ENCODE assay signal across 19 mouse cellular contexts in genomic region chr9:59062409-59062808, GRCm38 (mm10). TPM values are rescaled to one million over a fixed set of nuclear protein-coding genes. Genes with fewer than 3 reads are reported as not detected.
DNase-seq lines count a peak whose midpoint lies in the region; ATAC-seq lines count a peak whose summit lies in the region.
"Had no signal": no experiment of that assay in that cellular context is flagged by ENCODE, and none has a peak within 500 bp of the region (broad histone marks: within the 10 kb centered on the region; RNA-seq: fewer than 3 reads in every experiment).

No protein-coding gene starts in this region.

- H3K27ac ChIP-seq in heart, embryonic 16.5 days (ENCODE audit: low read length), result peak overlapping the region; percentile 96
- H3K27ac ChIP-seq in forebrain, embryonic 11.5 days (ENCODE audit: low read depth, low read length), result no peak overlapping the region
- H3K27ac ChIP-seq: forebrain, embryonic 15.5 days; hindbrain, embryonic 15.5 days; limb, embryonic 15.5 days; midbrain, embryonic 10.5 days had no signal

- H3K4me3 ChIP-seq in heart, embryonic 16.5 days (ENCODE audit: low read length), result no peak overlapping the region
- H3K4me3 ChIP-seq in forebrain, embryonic 11.5 days (ENCODE audit: low read depth, low read length), result no peak overlapping the region
- H3K4me3 ChIP-seq: erythroblast, embryonic 14.5 days; forebrain, embryonic 15.5 days; hindbrain, embryonic 15.5 days; limb, embryonic 15.5 days; midbrain, embryonic 10.5 days had no signal

- no peaks in the 10 kb centered on the region for H3K27me3 ChIP-seq in heart, embryonic 16.5 days (ENCODE audit: control insufficient read depth, insufficient read depth, low read length)
- no peaks in the 10 kb centered on the region for H3K27me3 ChIP-seq in forebrain, embryonic 11.5 days (ENCODE audit: control insufficient read depth, insufficient read depth, low read length)
- H3K27me3 ChIP-seq: forebrain, embryonic 15.5 days; hindbrain, embryonic 15.5 days; limb, embryonic 15.5 days had no signal

- H3K4me1 ChIP-seq in heart, embryonic 16.5 days (ENCODE audit: control insufficient read depth, insufficient read depth, low read length), result peaks cover 40% of the 10 kb centered on the region
- H3K4me1 ChIP-seq in forebrain, embryonic 11.5 days (replicated peaks; ENCODE audit: control insufficient read depth, insufficient read depth, low read length), result peaks cover 3% of the 10 kb centered on the region

- H3K9me3 ChIP-seq in heart, embryonic 16.5 days (replicated peaks; ENCODE audit: control insufficient read depth, low read length), result no peaks in the 10 kb centered on the region
- H3K9me3 ChIP-seq in forebrain, embryonic 11.5 days (ENCODE audit: control insufficient read depth, low read length), result no peaks in the 10 kb centered on the region
- H3K9me3 ChIP-seq: forebrain, embryonic 15.5 days; G1E; hindbrain, embryonic 15.5 days; limb, embryonic 15.5 days; midbrain, embryonic 10.5 days had no signal

- H3K36me3 ChIP-seq in heart, embryonic 16.5 days (ENCODE audit: control insufficient read depth, insufficient read depth), result no peaks in the 10 kb centered on the region
- no peaks in the 10 kb centered on the region for H3K36me3 ChIP-seq in forebrain, embryonic 11.5 days (ENCODE audit: control insufficient read depth, insufficient read depth, low read length)
- H3K36me3 ChIP-seq: forebrain, embryonic 15.5 days; G1E; hindbrain, embryonic 15.5 days; limb, embryonic 15.5 days; midbrain, embryonic 10.5 days had no signal

- ATAC-seq in heart, embryonic 16.5 days (replicated peaks; ENCODE audit: extremely low read depth, insufficient read depth, low FRiP score), result peak; percentile 91
- ATAC-seq in forebrain, embryonic 11.5 days (replicated peaks; ENCODE audit: low FRiP score), result no peak
- no peak for ATAC-seq in cerebellum, adult (ENCODE audit: insufficient number of reproducible peaks, low FRiP score, low TSS enrichment)
- ATAC-seq in frontal cortex, adult (ENCODE audit: low TSS enrichment), result no peak
- ATAC-seq: CD4-positive, CD25-positive, alpha-beta regulatory T cell, adult 4 months; forebrain, embryonic 15.5 days had no signal

- DNase-seq in adrenal gland, adult (ENCODE audit: inconsistent age in 2 of 2, low spot score in 1 of 2), result peak; percentile 31 to 34
- DNase-seq in adrenal gland, postnatal 25 days, result no peak
- peak; percentile 54 for DNase-seq in ovary, adult 18-20 months (ENCODE audit: low spot score)
- DNase-seq in ovary, postnatal 14 days (ENCODE audit: low spot score), result no peak
- no peak for DNase-seq in forebrain, embryonic 11.5 days (ENCODE audit: low spot score)
- DNase-seq: cerebellum, adult 18-20 months; kidney, adult 2 months; kidney, postnatal 4 days; lung, postnatal 4 days had no signal

- WGBS in heart, embryonic 16.5 days, result 22% methylated on average over 4 of the region's 4 CpGs
- whole genome bisulfite sequencing in forebrain, embryonic 11.5 days, result 79% methylated on average over 4 of the region's 4 CpGs

- no peak overlapping the region for H3K4me2 ChIP-seq in heart, embryonic 16.5 days (ENCODE audit: low read depth, low read length)
- no peak overlapping the region for H3K4me2 ChIP-seq in forebrain, embryonic 11.5 days (ENCODE audit: low read depth, low read length, severe bottlenecking)
- H3K4me2 ChIP-seq: forebrain, embryonic 15.5 days; hindbrain, embryonic 15.5 days; limb, embryonic 15.5 days had no signal

- H3K9ac ChIP-seq in heart, embryonic 16.5 days (ENCODE audit: low read length), result peak overlapping the region; percentile 46; the same call in 1 of the 2 replicates
- H3K9ac ChIP-seq in forebrain, embryonic 11.5 days (ENCODE audit: low read length), result no peak overlapping the region
- H3K9ac ChIP-seq: forebrain, embryonic 15.5 days; hindbrain, embryonic 15.5 days; limb, embryonic 15.5 days had no signal

RNA-seq across cellular contexts. Expression of gene Neo1, which starts 26.2 kb away (rescaled TPM):
- total RNA-seq in adrenal gland, postnatal 25 days (2021), result 56.7 and 63.5 TPM in 2 replicates
- polyA plus RNA-seq in heart, embryonic 16.5 days (2015; fragmentation: Nextera tagmentation; extraction: Ambion mirVana), result 21.8 and 24.5 TPM in 2 replicates
- polyA plus RNA-seq in forebrain, embryonic 11.5 days (2014; fragmentation: Nextera tagmentation; extraction: Ambion mirVana), result 38.6 and 41.8 TPM in 2 replicates
- polyA plus RNA-seq: erythroblast, embryonic 14.5 days; G1E had no signal

Comparison
In these comparisons a context has a peak if more than half of its experiments do, and no peak if none do; other contexts are left out.
1. DNase-seq: peak in adrenal gland, adult (2 of 2) and ovary, adult 18-20 months (single experiment); none in adrenal gland, postnatal 25 days (single experiment), ovary, postnatal 14 days (single experiment) and forebrain, embryonic 11.5 days (single experiment).